Mouse (Mus musculus) heart, adult 2 months (tissue): ENCODE measurements around the gene Sdsl. TPM values are rescaled to one million over a fixed set of nuclear protein-coding genes. Genes with fewer than 3 reads are reported as not detected.
A peak's percentile ranks its signal among the peaks of the same experiment; 100 is the strongest.

Experiments used
- DNase-seq, 2 experiments: peaks; one replicate each; pipeline ENCODE4 v3.0.0; 2021
- H3K27ac ChIP-seq: fragments of 200-600 bp; 2 replicates; pipeline ENCODE4 v1.8.1; 2022
- H3K27me3 ChIP-seq: fragments of 200-500 bp; 2 replicates; pipeline ENCODE4 v1.6.1; 2012; ENCODE audit warnings: mild to moderate bottlenecking, low read length, inconsistent platforms, mixed read lengths; ENCODE audit not compliant: control insufficient read depth, insufficient read depth
- H3K36me3 ChIP-seq: fragments of 200-500 bp; 2 replicates; pipeline ENCODE4 v1.6.1; 2012; ENCODE audit warnings: low read length, inconsistent platforms; ENCODE audit not compliant: control insufficient read depth, insufficient read depth
- H3K4me1 ChIP-seq: fragments of 200-500 bp; 2 replicates; pipeline ENCODE4 v1.6.1; 2011; ENCODE audit warnings: low read length; ENCODE audit not compliant: control insufficient read depth, insufficient read depth
- H3K4me3 ChIP-seq: fragments of 200-600 bp; 2 replicates; pipeline ENCODE4 v1.8.1; 2022
- H3K79me2 ChIP-seq: fragments of 200-500 bp; replicated peaks from 2 replicates; pipeline ENCODE4 v1.6.1; 2012; ENCODE audit warnings: mild to moderate bottlenecking, inconsistent platforms, low read length, moderate library complexity, mixed read lengths; ENCODE audit not compliant: control insufficient read depth, insufficient read depth
- H3K9ac ChIP-seq: fragments of 200-500 bp; 2 replicates; pipeline ENCODE4 v1.6.1; 2012; ENCODE audit warnings: low read depth, mild to moderate bottlenecking, control low read depth, inconsistent platforms, low read length, mixed read lengths
- CTCF ChIP-seq: fragments of 200-600 bp; IDR thresholded peaks from 2 replicates; pipeline ENCODE4 v1.8.1; 2022; ENCODE audit warnings: antibody characterized with exemption, mild to moderate bottlenecking, moderate library complexity
- EP300 ChIP-seq: fragments of 200-500 bp; IDR thresholded peaks from 2 replicates; pipeline ENCODE4 v1.6.1; 2011; ENCODE audit warnings: low read depth, low read length, control low read depth; ENCODE audit not compliant: insufficient read depth
- POLR2A ChIP-seq: fragments of 200-500 bp; IDR thresholded peaks from 2 replicates; pipeline ENCODE4 v1.6.1; 2011; ENCODE audit warnings: mild to moderate bottlenecking, low read depth, low read length, control low read depth; ENCODE audit not compliant: insufficient read depth
- WGBS: fragments of 180-500 bp; shearing (Covaris S2); methylation state at CpG from one replicate; pipeline ENCODE4 v1.1.7; 2018; 5-methylcytosine and 5-hydroxymethylcytosine counted together
- intact Hi-C: fragments of 180-260 bp; cut with DNase I; formaldehyde crosslinking; loops from one replicate; pipeline ENCODE4 v1.15.1; 2025
- polyA plus RNA-seq: library from polyadenylated mRNA; depleted of rRNA; stranded (reverse); fragments of >200 nt; gene quantifications from 2 replicates; pipeline ENCODE4 v1.2.3, GENCODE M21; 2012
- total RNA-seq, 2 experiments: library from RNA; stranded (reverse); gene quantifications; 2 replicates each; pipeline ENCODE4 v1.2.3; 2021

The Sdsl gene
- total and polyA plus RNA-seq, 3 experiments = 8.8 to 12.6 (median 9.8) TPM

GRCm38 (mm10) chr5:120497071-120497470, 24.5 kb upstream of the Sdsl start:
- Histone ChIP-seq H3K4me1 (no peaks in the 10 kb centered on the region; the same call in 1 of the 2 replicates), H3K4me3 (no peak overlapping the region), H3K79me2 (no peaks in the 10 kb centered on the region; the same call in none of the 2 replicates), H3K27me3 (no peaks in the 10 kb centered on the region), H3K27ac (no peak overlapping the region), H3K9ac (no peak overlapping the region), H3K36me3 (no peaks in the 10 kb centered on the region)
- intact Hi-C loops = no loop called here
- 83% methylated on average over 3 of the region's 3 CpGs for WGBS
- DNase-seq = no peak
- TF ChIP-seq EP300 (no peak), POLR2A (no peak)

GRCm38 (mm10) chr5:120495703-120496226, 23.2 kb upstream of the Sdsl start:
- H3K79me2 ChIP-seq = no peaks in the 10 kb centered on the region; the same call in 1 of the 2 replicates
- WGBS = 89% methylated on average over 13 of the region's 13 CpGs
- intact Hi-C loops = no loop called here
- H3K4me3 ChIP-seq = no peak overlapping the region
- no peaks in the 10 kb centered on the region for H3K27me3 ChIP-seq
- no peak for DNase-seq
- no peak for TF ChIP-seq POLR2A
- TF ChIP-seq CTCF = no peak
- TF ChIP-seq EP300 = no peak
- H3K9ac ChIP-seq = no peak overlapping the region
- peaks cover 3% of the 10 kb centered on the region; the same call in 1 of the 2 replicates for H3K4me1 ChIP-seq
- H3K36me3 ChIP-seq = no peaks in the 10 kb centered on the region
- H3K27ac ChIP-seq = peak overlapping the region; percentile 60; the same call in 1 of the 2 replicates

GRCm38 (mm10) chr5:120495064-120495702, 22.6 kb upstream of the Sdsl start:
- WGBS = 70% methylated on average over 10 of the region's 10 CpGs
- intact Hi-C loops = no loop called here
- peak in 1 of 2 experiments; percentile 53 for DNase-seq
- Histone ChIP-seq H3K4me3 (no peak overlapping the region), H3K9ac (no peak overlapping the region), H3K27ac (peak overlapping the region; percentile 60), H3K27me3 (no peaks in the 10 kb centered on the region), H3K4me1 (peaks cover 4% of the 10 kb centered on the region; the same call in 1 of the 2 replicates), H3K79me2 (no peaks in the 10 kb centered on the region; the same call in 1 of the 2 replicates), H3K36me3 (no peaks in the 10 kb centered on the region)
- TF ChIP-seq EP300 = no peak
- TF ChIP-seq CTCF = no peak
- TF ChIP-seq POLR2A = no peak

GRCm38 (mm10) chr5:120493873-120494395, 21.3 kb upstream of the Sdsl start:
- no peak for DNase-seq
- WGBS = 93% methylated on average over 9 of the region's 9 CpGs
- Histone ChIP-seq H3K4me1 (peaks cover 4% of the 10 kb centered on the region; the same call in 1 of the 2 replicates), H3K79me2 (no peaks in the 10 kb centered on the region), H3K9ac (no peak overlapping the region), H3K27me3 (no peaks in the 10 kb centered on the region), H3K27ac (no peak overlapping the region), H3K4me3 (no peak overlapping the region), H3K36me3 (no peaks in the 10 kb centered on the region)
- no peak for TF ChIP-seq POLR2A
- no peak for TF ChIP-seq EP300
- no peak for TF ChIP-seq CTCF
- intact Hi-C loops = no loop called here

GRCm38 (mm10) chr5:120493440-120493839, 20.8 kb upstream of the Sdsl start:
- WGBS = 91% methylated on average over 6 of the region's 6 CpGs
- H3K36me3 ChIP-seq = no peaks in the 10 kb centered on the region
- H3K27ac ChIP-seq = no peak overlapping the region
- no peak for TF ChIP-seq EP300
- no peak for TF ChIP-seq POLR2A
- no peak for TF ChIP-seq CTCF
- no peak overlapping the region for H3K9ac ChIP-seq
- intact Hi-C loops = no loop called here
- no peaks in the 10 kb centered on the region for H3K79me2 ChIP-seq
- DNase-seq = no peak
- no peaks in the 10 kb centered on the region for H3K27me3 ChIP-seq
- peaks cover 4% of the 10 kb centered on the region; the same call in 1 of the 2 replicates for H3K4me1 ChIP-seq
- no peak overlapping the region for H3K4me3 ChIP-seq

GRCm38 (mm10) chr5:120492437-120492836, 19.8 kb upstream of the Sdsl start:
- TF ChIP-seq CTCF (peak; percentile 39), EP300 (no peak)
- WGBS = 74% methylated on average over 11 of the region's 11 CpGs
- Histone ChIP-seq H3K4me3 (no peak overlapping the region), H3K9ac (no peak overlapping the region), H3K4me1 (peaks cover 4% of the 10 kb centered on the region; the same call in 1 of the 2 replicates), H3K36me3 (no peaks in the 10 kb centered on the region), H3K27me3 (no peaks in the 10 kb centered on the region), H3K27ac (no peak overlapping the region), H3K79me2 (no peaks in the 10 kb centered on the region)
- no peak for DNase-seq
- intact Hi-C loops = no loop called here
